Mouse (Mus musculus): ENCODE measurements around the gene Pcnt. TPM values are rescaled to one million over a fixed set of nuclear protein-coding genes. Genes with fewer than 3 reads are reported as not detected.

The Pcnt gene
- polyA plus RNA-seq, 1 experiment from 2014 or later, result 5.5 TPM

- H3K4me1 ChIP-seq (ENCODE audit: control insufficient read depth, insufficient read depth, low read depth, low read length), result peaks cover 25% of the 10 kb centered on the region
- H3K4me3 ChIP-seq (ENCODE audit: low read length), result peak overlapping the region; percentile 97
- H3K36me3 ChIP-seq (ENCODE audit: control insufficient read depth, insufficient read depth, low read length), result peaks cover 5% of the 10 kb centered on the region; the same call in 1 of the 2 replicates
- no peak for ATAC-seq
- H3K4me2 ChIP-seq (ENCODE audit: low read length), result peak overlapping the region; percentile 96
- H3K9ac ChIP-seq (ENCODE audit: low read depth, low read length), result no peak overlapping the region
- H3K9me3 ChIP-seq (ENCODE audit: control insufficient read depth, low read length), result no peaks in the 10 kb centered on the region
- WGBS, result 25% methylated on average over 8 of the region's 8 CpGs
- H3K27ac ChIP-seq (ENCODE audit: low read depth, low read length), result no peak overlapping the region
- H3K27me3 ChIP-seq (replicated peaks; ENCODE audit: control insufficient read depth, insufficient read depth, low read length), result no peaks in the 10 kb centered on the region
Measured at GRCm38 (mm10) chr10:76346043-76346491, 96.5 kb downstream of the Pcnt start.

DNA sequence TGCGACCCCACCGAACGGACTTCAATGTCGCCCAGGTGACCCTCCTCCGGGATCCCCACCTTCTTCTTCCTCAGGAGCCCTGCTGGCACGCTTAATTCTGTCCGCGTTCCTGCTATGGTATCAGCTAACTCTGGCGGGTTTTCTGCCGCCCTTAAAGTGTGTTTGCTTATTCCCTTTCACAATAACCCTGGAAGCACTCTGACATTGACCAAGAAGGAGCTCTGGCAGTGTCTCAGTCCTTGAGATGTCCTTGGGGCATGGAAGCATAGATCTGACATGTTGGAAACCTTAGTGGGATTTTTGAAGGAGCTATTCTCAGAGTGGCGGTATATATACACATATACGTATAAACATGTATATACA lies 97.1 kb downstream of the Pcnt start:
- 5% methylated on average over 12 of the region's 12 CpGs for WGBS
- peaks cover 25% of the 10 kb centered on the region for H3K4me1 ChIP-seq (ENCODE audit: control insufficient read depth, insufficient read depth, low read depth, low read length)
- H3K36me3 ChIP-seq (ENCODE audit: control insufficient read depth, insufficient read depth, low read length), result peaks cover 2% of the 10 kb centered on the region; the same call in 1 of the 2 replicates
- no peaks in the 10 kb centered on the region for H3K9me3 ChIP-seq (ENCODE audit: control insufficient read depth, low read length)
- no peaks in the 10 kb centered on the region for H3K27me3 ChIP-seq (replicated peaks; ENCODE audit: control insufficient read depth, insufficient read depth, low read length)
- H3K9ac ChIP-seq (ENCODE audit: low read depth, low read length), result peak overlapping the region; percentile 71
- peak; percentile 68; the same call in 1 of the 2 replicates for ATAC-seq
- peak overlapping the region; percentile 96 for H3K4me2 ChIP-seq (ENCODE audit: low read length)
- peak overlapping the region; percentile 75 for H3K27ac ChIP-seq (ENCODE audit: low read depth, low read length)
- H3K4me3 ChIP-seq (ENCODE audit: low read length), result peak overlapping the region; percentile 97

DNA sequence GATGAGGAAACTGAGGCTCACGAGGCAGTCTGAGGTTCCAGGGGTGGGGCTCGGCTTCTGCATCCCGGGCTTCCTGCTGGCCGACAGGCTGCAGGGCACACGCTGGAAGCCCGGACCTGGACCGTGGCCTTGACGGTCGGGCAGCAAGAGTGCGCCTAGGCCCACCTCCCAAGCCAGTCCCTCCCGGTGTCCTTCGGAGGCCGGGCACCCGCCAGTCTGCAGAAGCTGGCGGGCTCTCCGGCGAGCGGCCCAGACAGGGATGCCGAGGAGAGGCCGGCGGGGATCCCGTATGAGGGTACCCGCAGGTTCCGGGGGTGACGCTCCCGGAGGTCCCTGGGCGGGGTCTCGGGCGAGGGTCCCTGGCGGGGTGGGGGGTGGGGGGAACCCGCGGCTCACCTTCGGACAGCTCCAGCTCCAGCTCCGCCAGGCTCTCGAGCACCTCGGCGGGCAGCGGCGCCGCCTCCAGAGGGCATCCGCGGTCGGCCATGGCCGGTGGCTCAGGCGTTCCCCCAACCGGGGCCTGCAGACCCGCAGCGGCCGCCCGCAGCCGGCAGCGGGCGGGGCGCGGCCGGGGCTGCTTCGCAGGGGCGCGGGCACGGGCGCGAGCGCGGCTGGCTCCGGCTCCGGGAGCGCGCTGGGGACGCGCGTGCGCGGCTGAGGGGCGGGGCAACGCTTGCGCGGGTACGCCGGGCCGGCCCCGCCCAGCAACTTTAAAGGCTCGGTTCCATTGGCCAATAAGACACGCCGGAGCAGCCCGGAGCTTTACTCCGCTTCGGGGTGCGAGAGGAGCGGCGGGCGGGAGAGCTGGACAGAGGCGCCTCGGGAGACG lies 97.7 kb downstream of the Pcnt start, which contains the start of gene Dip2a:
Dip2a (minus strand) TSS at position 581 of the 829 bp plus-strand sequence.
- Histone ChIP-seq H3K4me1 (ENCODE audit: control insufficient read depth, insufficient read depth, low read depth, low read length) (peaks cover 25% of the 10 kb centered on the region), H3K9ac (ENCODE audit: low read depth, low read length) (peak within 1 kb of the TSS; percentile 97), H3K9me3 (ENCODE audit: control insufficient read depth, low read length) (no peaks in the 10 kb centered on the region), H3K4me2 (ENCODE audit: low read length) (peak within 1 kb of the TSS; percentile 96), H3K27me3 (replicated peaks; ENCODE audit: control insufficient read depth, insufficient read depth, low read length) (no peaks in the 10 kb centered on the region), H3K36me3 (ENCODE audit: control insufficient read depth, insufficient read depth, low read length) (no peaks in the 10 kb centered on the region), H3K27ac (ENCODE audit: low read depth, low read length) (peak within 1 kb of the TSS; percentile 87), H3K4me3 (ENCODE audit: low read length) (peak within 1 kb of the TSS; percentile 97)
- WGBS, result under 1% methylated on average over 70 of the region's 94 CpGs
- ATAC-seq, result peak; percentile 96

DNA sequence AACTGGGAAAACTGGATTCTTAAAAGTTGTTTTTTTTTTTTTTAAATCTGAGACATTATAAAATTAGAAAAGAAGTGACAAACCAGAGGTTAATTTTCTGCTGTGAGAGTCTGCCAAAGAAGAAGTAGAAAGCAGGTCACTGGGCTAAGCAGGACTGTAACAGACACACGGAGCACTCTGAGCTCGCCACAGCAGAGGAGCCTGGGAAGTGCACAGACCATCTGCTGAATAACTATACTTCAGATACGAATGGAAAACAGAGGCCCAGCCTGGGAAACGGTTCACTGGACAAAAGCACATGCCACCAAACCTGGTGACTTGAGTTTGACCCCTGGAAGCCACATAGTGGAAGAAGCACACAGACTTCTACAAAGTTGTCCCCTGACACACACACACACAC lies 108.2 kb downstream of the Pcnt start:
- no peaks in the 10 kb centered on the region for H3K4me1 ChIP-seq (ENCODE audit: control insufficient read depth, insufficient read depth, low read depth, low read length)
- H3K36me3 ChIP-seq (ENCODE audit: control insufficient read depth, insufficient read depth, low read length), result no peaks in the 10 kb centered on the region
- H3K27ac ChIP-seq (ENCODE audit: low read depth, low read length), result no peak overlapping the region
- no peak for ATAC-seq
- H3K9ac ChIP-seq (ENCODE audit: low read depth, low read length), result no peak overlapping the region
- H3K4me2 ChIP-seq (ENCODE audit: low read length), result no peak overlapping the region
- WGBS, result 33% methylated on average over 4 of the region's 4 CpGs
- no peak overlapping the region for H3K4me3 ChIP-seq (ENCODE audit: low read length)
- no peaks in the 10 kb centered on the region for H3K9me3 ChIP-seq (ENCODE audit: control insufficient read depth, low read length)
- no peaks in the 10 kb centered on the region for H3K27me3 ChIP-seq (replicated peaks; ENCODE audit: control insufficient read depth, insufficient read depth, low read length)

GRCm38 (mm10) chr10:76332040-76332439 lies 110.5 kb downstream of the Pcnt start:
- ATAC-seq, result no peak
- no peaks in the 10 kb centered on the region for H3K4me1 ChIP-seq (ENCODE audit: control insufficient read depth, insufficient read depth, low read depth, low read length)
- no peak overlapping the region for H3K4me2 ChIP-seq (ENCODE audit: low read length)
- no peak overlapping the region for H3K4me3 ChIP-seq (ENCODE audit: low read length)
- WGBS, result 35% methylated on average over 2 of the region's 2 CpGs
- no peaks in the 10 kb centered on the region for H3K27me3 ChIP-seq (replicated peaks; ENCODE audit: control insufficient read depth, insufficient read depth, low read length)
- H3K9ac ChIP-seq (ENCODE audit: low read depth, low read length), result no peak overlapping the region
- no peak overlapping the region for H3K27ac ChIP-seq (ENCODE audit: low read depth, low read length)
- no peaks in the 10 kb centered on the region for H3K9me3 ChIP-seq (ENCODE audit: control insufficient read depth, low read length)
- no peaks in the 10 kb centered on the region for H3K36me3 ChIP-seq (ENCODE audit: control insufficient read depth, insufficient read depth, low read length)

DNA sequence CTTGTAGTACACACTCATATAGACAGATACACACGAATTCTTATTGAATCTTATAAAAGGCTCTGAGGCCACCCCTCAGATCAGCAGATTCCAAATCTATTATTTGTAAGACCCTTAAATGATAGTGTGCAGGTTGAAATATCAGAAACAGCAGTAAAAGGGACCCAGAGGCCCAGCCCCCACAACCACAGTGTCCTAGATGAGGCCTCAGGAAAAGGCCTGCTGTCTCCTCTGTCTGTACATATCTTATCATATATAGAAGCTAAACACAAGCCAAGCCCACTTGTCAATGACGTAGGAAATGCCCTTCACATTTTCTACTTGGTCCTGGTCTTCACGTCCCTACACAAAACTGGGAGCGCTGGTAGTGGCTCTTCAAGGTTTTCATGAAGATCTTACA lies 113.5 kb downstream of the Pcnt start:
- WGBS, result 87% methylated on average over 4 of the region's 4 CpGs
- H3K36me3 ChIP-seq (ENCODE audit: control insufficient read depth, insufficient read depth, low read length), result 0 out of 2 replicates have a peak, but pooled peaks cover 4% of the 10 kb centered on the region
- H3K4me2 ChIP-seq (ENCODE audit: low read length), result no peak overlapping the region
- ATAC-seq, result no peak
- no peaks in the 10 kb centered on the region for H3K4me1 ChIP-seq (ENCODE audit: control insufficient read depth, insufficient read depth, low read depth, low read length)
- no peak overlapping the region for H3K9ac ChIP-seq (ENCODE audit: low read depth, low read length)
- H3K27me3 ChIP-seq (replicated peaks; ENCODE audit: control insufficient read depth, insufficient read depth, low read length), result no peaks in the 10 kb centered on the region
- no peak overlapping the region for H3K27ac ChIP-seq (ENCODE audit: low read depth, low read length)
- H3K9me3 ChIP-seq (ENCODE audit: control insufficient read depth, low read length), result no peaks in the 10 kb centered on the region
- H3K4me3 ChIP-seq (ENCODE audit: low read length), result no peak overlapping the region

- Histone ChIP-seq H3K9ac (ENCODE audit: low read depth, low read length) (no peak overlapping the region), H3K9me3 (ENCODE audit: control insufficient read depth, low read length) (no peaks in the 10 kb centered on the region), H3K27ac (ENCODE audit: low read depth, low read length) (no peak overlapping the region), H3K36me3 (ENCODE audit: control insufficient read depth, insufficient read depth, low read length) (0 out of 2 replicates have a peak, but pooled peaks cover 4% of the 10 kb centered on the region), H3K27me3 (replicated peaks; ENCODE audit: control insufficient read depth, insufficient read depth, low read length) (no peaks in the 10 kb centered on the region), H3K4me2 (ENCODE audit: low read length) (no peak overlapping the region), H3K4me1 (ENCODE audit: control insufficient read depth, insufficient read depth, low read depth, low read length) (no peaks in the 10 kb centered on the region), H3K4me3 (ENCODE audit: low read length) (no peak overlapping the region)
- 91% methylated on average over 3 of the region's 3 CpGs for WGBS
- no peak for ATAC-seq
Measured at GRCm38 (mm10) chr10:76328574-76328973, 114.0 kb downstream of the Pcnt start.

GRCm38 (mm10) chr10:76326304-76327006 lies 116.1 kb downstream of the Pcnt start:
- WGBS, result 65% methylated on average over 6 of the region's 6 CpGs

DNA sequence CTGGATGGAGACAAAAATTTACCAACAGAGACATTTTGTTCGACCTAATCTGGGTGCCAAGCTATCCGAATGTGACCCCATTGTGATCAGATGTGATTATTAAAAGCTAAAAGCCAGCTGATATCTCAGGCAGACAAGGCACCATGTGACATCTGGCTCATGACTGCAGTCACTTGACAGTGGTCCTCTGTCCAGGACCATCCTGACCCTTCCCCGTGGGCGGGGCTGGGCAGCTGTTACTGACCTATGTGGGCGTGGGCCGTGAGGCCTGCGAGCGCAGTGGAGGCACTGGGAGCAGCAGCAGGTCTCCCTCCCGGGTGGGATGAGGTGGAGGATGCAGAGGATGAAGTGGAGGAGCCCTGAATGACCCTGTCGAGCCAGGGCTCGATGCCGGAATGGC lies 125.0 kb downstream of the Pcnt start:
- H3K9ac ChIP-seq (ENCODE audit: low read depth, low read length), result no peak overlapping the region
- WGBS, result 84% methylated on average over 12 of the region's 12 CpGs
- no peak overlapping the region for H3K4me3 ChIP-seq (ENCODE audit: low read length)
- no peaks in the 10 kb centered on the region for H3K9me3 ChIP-seq (ENCODE audit: control insufficient read depth, low read length)
- H3K27ac ChIP-seq (ENCODE audit: low read depth, low read length), result no peak overlapping the region
- H3K36me3 ChIP-seq (ENCODE audit: control insufficient read depth, insufficient read depth, low read length), result peaks cover 17% of the 10 kb centered on the region
- no peak overlapping the region for H3K4me2 ChIP-seq (ENCODE audit: low read length)
- no peaks in the 10 kb centered on the region for H3K27me3 ChIP-seq (replicated peaks; ENCODE audit: control insufficient read depth, insufficient read depth, low read length)
- ATAC-seq, result no peak
- H3K4me1 ChIP-seq (ENCODE audit: control insufficient read depth, insufficient read depth, low read depth, low read length), result no peaks in the 10 kb centered on the region

More at GRCm38 (mm10) chr10:76326304-76327006, 116.1 kb downstream of the Pcnt start:
- Histone ChIP-seq H3K4me3 (ENCODE audit: low read length) (no peak overlapping the region), H3K4me1 (ENCODE audit: control insufficient read depth, insufficient read depth, low read depth, low read length) (no peaks in the 10 kb centered on the region), H3K27me3 (replicated peaks; ENCODE audit: control insufficient read depth, insufficient read depth, low read length) (no peaks in the 10 kb centered on the region), H3K4me2 (ENCODE audit: low read length) (no peak overlapping the region), H3K9ac (ENCODE audit: low read depth, low read length) (no peak overlapping the region), H3K27ac (ENCODE audit: low read depth, low read length) (no peak overlapping the region), H3K36me3 (ENCODE audit: control insufficient read depth, insufficient read depth, low read length) (0 out of 2 replicates have a peak, but pooled peaks cover 4% of the 10 kb centered on the region), H3K9me3 (ENCODE audit: control insufficient read depth, low read length) (no peaks in the 10 kb centered on the region)
- ATAC-seq, result no peak
